Mouse (Mus musculus) neural tube, embryonic 11.5 days (tissue): ENCODE results near the gene Dock3. TPM values are rescaled to one million over a fixed set of nuclear protein-coding genes. Genes with fewer than 3 reads are reported as not detected.

Experiments used
- ATAC-seq: fragments of 200-750 bp; cut with Nextera tagmentation; 2 replicates; pipeline ENCODE4 v1.8.0; 2017; ENCODE audit warnings: moderate number of reproducible peaks, mild to moderate bottlenecking, moderate TSS enrichment, moderate library complexity; ENCODE audit not compliant: insufficient read depth, low FRiP score, low TSS enrichment
- DNase-seq: peaks from one replicate; pipeline ENCODE4 v3.0.0-alpha.2; 2015; ENCODE audit warnings: low spot score
- H3K27ac ChIP-seq: fragments of 300-500 bp; sonication (generic); 2 replicates; pipeline ENCODE4 v1.5.1; 2014; ENCODE audit warnings: low read depth, mild to moderate bottlenecking, low read length
- H3K27me3 ChIP-seq: fragments of 300-500 bp; sonication (generic); 2 replicates; pipeline ENCODE4 v1.6.1; 2014; ENCODE audit warnings: mild to moderate bottlenecking, low read length, mixed read lengths; ENCODE audit not compliant: control insufficient read depth, insufficient read depth
- H3K36me3 ChIP-seq: fragments of 300-500 bp; sonication (generic); 2 replicates; pipeline ENCODE4 v1.6.1; 2014; ENCODE audit warnings: mild to moderate bottlenecking, low read length, moderate library complexity, mixed read lengths; ENCODE audit not compliant: control insufficient read depth, insufficient read depth
- H3K4me1 ChIP-seq: fragments of 300-500 bp; sonication (generic); 2 replicates; pipeline ENCODE4 v1.6.1; 2014; ENCODE audit warnings: low read length, mixed read lengths; ENCODE audit not compliant: control insufficient read depth, insufficient read depth
- H3K4me2 ChIP-seq: fragments of 300-500 bp; sonication (generic); 2 replicates; pipeline ENCODE4 v1.6.1; 2014; ENCODE audit warnings: low read depth, mild to moderate bottlenecking, moderate library complexity
- H3K4me3 ChIP-seq: fragments of 300-500 bp; sonication (generic); 2 replicates; pipeline ENCODE4 v1.5.1; 2014; ENCODE audit warnings: low read depth, low read length
- H3K9ac ChIP-seq: fragments of 300-500 bp; sonication (generic); 2 replicates; pipeline ENCODE4 v1.6.1; 2014; ENCODE audit warnings: mild to moderate bottlenecking, low read length
- H3K9me3 ChIP-seq: fragments of 300-500 bp; sonication (generic); 2 replicates; pipeline ENCODE4 v1.6.1; 2016; ENCODE audit warnings: low read length; ENCODE audit not compliant: control insufficient read depth
- WGBS: fragments of 180-500 bp; shearing (Covaris S2); extraction: QIAGEN DNeasy Blood & Tissue Kit; methylation state at CpG from one replicate; pipeline ENCODE4 v1.1.7; 2014; 5-methylcytosine and 5-hydroxymethylcytosine counted together
- polyA plus RNA-seq: library from polyadenylated mRNA; unstranded; fragments of >200 nt; fragmentation: Nextera tagmentation; extraction: Ambion mirVana; gene quantifications from 2 replicates; pipeline ENCODE4 v1.2.1, GENCODE M21; 2014

Dock3 gene
- polyA plus RNA-seq, 1 experiment from 2014 or later = 5.8 TPM

DNA sequence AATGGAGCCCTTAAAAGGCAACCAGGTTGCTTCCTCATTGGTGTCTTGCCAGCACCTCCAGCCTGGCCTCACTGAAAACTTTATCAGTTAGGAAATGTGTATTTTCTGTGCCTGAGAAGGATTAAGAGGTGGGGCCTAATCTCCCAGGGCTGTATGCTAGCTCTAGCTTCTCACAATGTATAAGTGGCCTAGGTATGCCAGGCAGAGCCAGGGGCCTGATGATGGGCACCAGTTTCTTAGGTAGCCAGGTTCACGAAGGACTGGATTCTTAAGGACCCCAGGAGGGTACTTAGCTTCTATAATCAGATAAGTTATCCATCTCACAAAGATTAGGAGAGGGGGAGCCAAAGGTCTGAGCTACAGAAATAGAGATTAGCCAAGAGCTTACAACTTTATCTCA lies 320.1 kb downstream of the Dock3 start:
- Histone ChIP-seq H3K9ac (no peak overlapping the region), H3K4me2 (no peak overlapping the region), H3K27me3 (no peaks in the 10 kb centered on the region), H3K27ac (no peak overlapping the region), H3K4me3 (no peak overlapping the region), H3K9me3 (no peaks in the 10 kb centered on the region), H3K36me3 (no peaks in the 10 kb centered on the region), H3K4me1 (no peaks in the 10 kb centered on the region)
- no peak for ATAC-seq
- 81% methylated on average over 1 of the region's 1 CpGs for WGBS
- DNase-seq = no peak

DNA sequence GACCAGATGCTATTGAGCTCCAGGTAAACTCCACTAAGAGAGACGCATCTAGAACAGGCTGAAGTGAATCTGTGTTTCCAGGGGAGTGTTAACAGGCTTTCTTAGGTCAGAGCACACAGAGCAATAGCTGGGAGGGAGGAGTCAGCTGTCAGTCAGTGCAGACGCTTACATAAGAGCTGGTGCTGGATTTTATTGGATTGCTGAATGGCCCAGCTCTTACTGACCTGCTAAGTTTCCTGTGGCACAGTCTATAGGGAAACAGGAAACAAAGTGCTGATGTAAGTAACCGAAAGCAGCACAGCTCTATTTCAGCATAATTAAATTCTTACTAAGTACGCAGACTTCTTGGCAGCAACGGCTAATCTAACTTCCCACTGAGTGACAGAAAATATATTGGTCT lies 323.0 kb downstream of the Dock3 start:
- 66% methylated on average over 5 of the region's 5 CpGs for WGBS
- DNase-seq (no peak), ATAC-seq (no peak)
- no peak overlapping the region for H3K4me3 ChIP-seq
- H3K27ac ChIP-seq = no peak overlapping the region
- no peaks in the 10 kb centered on the region for H3K27me3 ChIP-seq
- no peaks in the 10 kb centered on the region for H3K4me1 ChIP-seq
- H3K4me2 ChIP-seq = no peak overlapping the region
- no peaks in the 10 kb centered on the region for H3K36me3 ChIP-seq
- no peak overlapping the region for H3K9ac ChIP-seq
- H3K9me3 ChIP-seq = no peaks in the 10 kb centered on the region

DNA sequence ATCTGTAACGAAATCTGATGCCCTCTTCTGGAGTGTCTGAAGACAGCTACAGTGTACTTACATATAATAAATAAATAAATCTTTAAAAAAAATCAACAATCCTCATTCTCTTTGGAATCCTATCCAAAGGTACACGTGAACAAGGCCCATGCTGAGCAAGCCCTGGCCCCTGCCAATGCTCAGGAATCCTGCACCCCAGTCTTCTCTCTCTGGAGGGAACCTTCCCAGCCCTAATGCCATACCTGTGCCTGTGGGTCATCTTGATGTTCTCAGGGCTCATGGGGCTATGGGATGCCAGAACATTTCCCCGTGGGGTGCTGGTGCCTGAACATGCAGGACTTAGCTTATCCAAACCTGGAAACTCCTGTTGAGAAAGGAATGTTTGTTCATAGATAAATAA lies 323.5 kb downstream of the Dock3 start:
- 82% methylated on average over 3 of the region's 3 CpGs for WGBS

DNA sequence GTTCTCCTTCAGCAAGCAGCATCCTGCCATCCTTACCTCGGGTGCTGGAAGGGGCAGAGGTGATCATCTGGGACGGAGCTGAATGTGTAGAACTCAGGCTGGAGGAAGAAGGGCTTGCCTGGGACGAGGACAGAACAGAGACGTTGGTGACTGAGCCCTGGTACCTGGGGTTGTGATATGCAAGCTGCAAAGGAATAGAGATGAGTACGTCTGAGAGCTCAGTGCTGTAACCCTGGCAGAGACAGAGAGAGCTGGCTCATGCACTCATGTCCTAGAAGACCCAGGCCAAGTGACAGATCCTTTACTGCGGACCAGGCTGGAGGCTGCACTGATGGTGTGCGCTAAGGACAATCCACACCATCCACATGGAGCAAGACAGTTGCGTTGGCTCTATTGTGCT lies 325.1 kb downstream of the Dock3 start:
- Histone ChIP-seq H3K36me3 (no peaks in the 10 kb centered on the region), H3K4me1 (no peaks in the 10 kb centered on the region), H3K27me3 (no peaks in the 10 kb centered on the region), H3K4me3 (no peak overlapping the region), H3K27ac (no peak overlapping the region), H3K9me3 (no peaks in the 10 kb centered on the region), H3K9ac (no peak overlapping the region), H3K4me2 (no peak overlapping the region)
- 84% methylated on average over 8 of the region's 8 CpGs for WGBS
- ATAC-seq (no peak), DNase-seq (no peak)

More for the DNA sequence above, 323.5 kb downstream of the Dock3 start:
- Histone ChIP-seq H3K27me3 (no peaks in the 10 kb centered on the region), H3K4me2 (no peak overlapping the region), H3K4me3 (no peak overlapping the region), H3K9ac (no peak overlapping the region), H3K9me3 (no peaks in the 10 kb centered on the region), H3K4me1 (no peaks in the 10 kb centered on the region), H3K36me3 (no peaks in the 10 kb centered on the region), H3K27ac (no peak overlapping the region)
- ATAC-seq = no peak
- DNase-seq = no peak

DNA sequence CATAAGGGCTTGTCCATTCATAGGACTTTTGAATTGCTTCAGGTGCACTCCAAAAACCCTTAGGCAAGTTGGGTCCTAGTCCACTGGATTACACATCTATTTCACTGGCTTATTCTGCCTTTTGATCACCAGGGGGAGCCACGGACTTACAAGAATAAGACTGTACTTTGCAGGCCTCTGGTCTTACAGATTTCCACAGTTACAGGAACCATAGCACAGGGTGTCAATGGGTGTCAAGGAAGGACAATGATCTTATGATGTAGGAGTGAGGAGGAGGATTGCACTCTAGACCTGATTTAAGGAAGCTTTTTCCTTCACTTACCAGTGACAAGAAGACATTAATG lies 327.9 kb downstream of the Dock3 start:
- H3K4me2 ChIP-seq = no peak overlapping the region
- DNase-seq (peak; percentile 45), ATAC-seq (no peak)
- no peaks in the 10 kb centered on the region for H3K4me1 ChIP-seq
- no peaks in the 10 kb centered on the region for H3K36me3 ChIP-seq
- WGBS = 15% methylated on average over 1 of the region's 1 CpGs
- no peak overlapping the region for H3K9ac ChIP-seq
- no peak overlapping the region for H3K27ac ChIP-seq
- H3K27me3 ChIP-seq = no peaks in the 10 kb centered on the region
- H3K4me3 ChIP-seq = no peak overlapping the region
- no peaks in the 10 kb centered on the region for H3K9me3 ChIP-seq

DNA sequence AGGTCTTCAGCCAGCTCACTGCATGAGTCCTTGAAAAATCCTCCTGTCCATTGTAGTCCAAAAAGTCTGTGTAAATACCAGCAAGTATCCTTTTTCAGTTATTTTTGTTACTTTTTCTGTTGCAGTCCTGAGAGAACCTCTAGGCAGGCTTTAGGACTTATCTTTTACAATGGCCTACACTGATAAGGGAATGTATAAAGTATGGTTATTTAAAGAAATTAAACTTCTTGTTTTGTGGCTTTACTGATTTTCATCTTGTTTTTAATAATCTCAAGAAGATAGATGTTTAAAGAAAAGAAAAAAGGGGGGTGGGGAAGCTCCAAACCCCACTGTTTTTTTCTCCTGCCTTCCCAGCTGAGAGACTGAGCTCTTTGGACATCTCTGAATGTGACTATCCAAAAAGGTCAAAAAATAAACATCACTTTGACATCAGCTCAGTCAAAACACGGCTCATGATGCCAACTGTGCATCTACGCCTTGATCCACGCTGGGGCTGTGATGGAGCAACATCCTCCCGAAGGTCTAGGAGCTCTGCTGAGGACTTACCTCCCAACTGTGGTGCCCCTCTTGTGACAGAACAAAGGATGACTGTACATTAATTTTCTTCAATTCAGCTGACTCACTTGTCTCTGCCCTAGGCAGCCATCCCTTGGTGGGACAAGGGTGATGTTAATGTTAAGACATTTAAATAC lies 328.5 kb downstream of the Dock3 start:
- no peaks in the 10 kb centered on the region for H3K4me1 ChIP-seq
- H3K36me3 ChIP-seq = no peaks in the 10 kb centered on the region
- no peak overlapping the region for H3K4me3 ChIP-seq
- H3K9ac ChIP-seq = no peak overlapping the region
- H3K27ac ChIP-seq = no peak overlapping the region
- ATAC-seq = no peak
- H3K4me2 ChIP-seq = no peak overlapping the region
- no peaks in the 10 kb centered on the region for H3K27me3 ChIP-seq
- 71% methylated on average over 4 of the region's 4 CpGs for WGBS
- DNase-seq = no peak
- H3K9me3 ChIP-seq = no peaks in the 10 kb centered on the region

DNA sequence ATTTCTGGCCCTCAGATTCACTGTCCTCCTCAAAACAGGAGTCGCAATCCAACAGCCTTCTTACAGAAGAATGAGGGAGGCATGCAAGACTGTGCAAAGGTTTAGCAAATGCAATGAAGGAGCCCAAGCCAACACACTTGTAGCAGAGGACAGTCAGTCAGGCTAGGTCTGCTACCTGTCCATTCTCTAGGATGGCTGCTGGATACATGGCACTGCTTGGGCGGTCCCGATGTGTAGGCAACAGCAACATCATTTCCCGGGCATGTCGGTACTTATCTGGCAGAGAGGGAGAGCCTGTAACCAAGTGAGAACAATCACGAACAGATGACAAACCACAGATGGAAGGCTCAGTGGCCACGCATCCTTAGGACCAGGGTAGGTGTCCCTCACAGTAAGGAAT lies 330.1 kb downstream of the Dock3 start:
- Histone ChIP-seq H3K36me3 (no peaks in the 10 kb centered on the region), H3K9me3 (no peaks in the 10 kb centered on the region), H3K27me3 (no peaks in the 10 kb centered on the region), H3K4me2 (no peak overlapping the region), H3K4me1 (no peaks in the 10 kb centered on the region), H3K9ac (no peak overlapping the region), H3K4me3 (no peak overlapping the region), H3K27ac (no peak overlapping the region)
- no peak for DNase-seq
- no peak for ATAC-seq
- WGBS = 92% methylated on average over 7 of the region's 7 CpGs

DNA sequence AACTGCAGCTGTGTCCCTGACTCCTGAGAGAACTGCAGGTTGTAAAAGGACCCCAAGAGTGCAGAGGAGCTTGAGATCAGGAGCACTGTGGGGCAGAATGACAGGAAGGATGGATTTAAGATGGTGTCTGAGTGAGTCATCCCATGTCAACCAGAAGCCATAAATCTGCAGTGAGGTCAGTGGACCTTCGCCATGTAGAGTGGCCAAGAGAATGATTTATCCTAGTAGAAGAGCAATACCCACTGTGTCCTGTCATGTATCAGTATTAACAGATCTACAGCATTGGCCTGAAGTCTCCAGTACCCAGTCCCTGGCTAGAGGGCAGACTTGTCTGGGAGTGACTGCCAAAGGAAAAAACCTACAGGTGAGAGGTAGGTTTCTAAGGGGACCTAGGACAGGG lies 332.8 kb downstream of the Dock3 start:
- H3K9ac ChIP-seq = no peak overlapping the region
- no peaks in the 10 kb centered on the region for H3K4me1 ChIP-seq
- ATAC-seq = no peak
- no peak for DNase-seq
- no peak overlapping the region for H3K4me2 ChIP-seq
- H3K36me3 ChIP-seq = no peaks in the 10 kb centered on the region
- 82% methylated on average over 1 of the region's 1 CpGs for WGBS
- no peak overlapping the region for H3K27ac ChIP-seq
- H3K4me3 ChIP-seq = no peak overlapping the region
- no peaks in the 10 kb centered on the region for H3K27me3 ChIP-seq
- H3K9me3 ChIP-seq = no peaks in the 10 kb centered on the region

DNA sequence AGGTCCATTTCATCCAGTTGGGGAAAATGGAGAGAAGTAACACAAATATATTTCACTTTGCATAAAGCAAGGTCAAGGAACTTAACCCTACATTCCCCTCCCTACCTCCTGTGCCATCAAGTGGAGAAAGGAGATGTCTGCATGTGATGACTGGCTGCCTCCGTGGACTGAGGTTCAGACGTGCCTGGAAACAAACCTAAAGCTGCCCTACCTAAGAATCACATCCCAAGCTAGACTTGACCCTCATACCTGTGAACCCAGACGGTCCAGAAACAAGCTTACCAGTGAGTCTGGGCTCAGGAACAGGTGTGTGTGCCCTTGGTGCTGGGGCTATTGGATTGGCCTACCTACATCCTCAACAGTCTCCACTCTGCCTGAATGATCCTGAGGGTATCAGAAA lies 338.4 kb downstream of the Dock3 start:
- 57% methylated on average over 3 of the region's 3 CpGs for WGBS
- H3K4me2 ChIP-seq = peak overlapping the region; percentile 12; the same call in 1 of the 2 replicates
- H3K4me3 ChIP-seq = no peak overlapping the region
- H3K9me3 ChIP-seq = no peaks in the 10 kb centered on the region
- no peak overlapping the region for H3K9ac ChIP-seq
- H3K36me3 ChIP-seq = peaks cover 10% of the 10 kb centered on the region
- DNase-seq = no peak
- H3K27me3 ChIP-seq = no peaks in the 10 kb centered on the region
- ATAC-seq = no peak
- H3K27ac ChIP-seq = no peak overlapping the region
- peaks cover 12% of the 10 kb centered on the region for H3K4me1 ChIP-seq
